Mouse (Mus musculus) heart, embryonic 14.5 days (tissue): ENCODE measurements around the gene Arl2. TPM values are rescaled to one million over a fixed set of nuclear protein-coding genes. Genes with fewer than 3 reads are reported as not detected.

ENCODE experiments used
- ATAC-seq: fragments of 200-750 bp; cut with Nextera tagmentation; 2 replicates; pipeline ENCODE4 v1.8.0; 2017; ENCODE audit warnings: low read depth, moderate TSS enrichment; ENCODE audit not compliant: insufficient number of reproducible peaks, insufficient read depth, low FRiP score
- H3K27ac ChIP-seq, 2 experiments: fragments of 200-500 bp in 1 of 2; fragments of 300-500 bp in 1 of 2; sonication (generic) in 1 of 2; replicated peaks in 1 of 2; 2 replicates each; pipeline ENCODE4 v1.5.1; 2012 to 2014; ENCODE audit warnings: low read depth in 2 of 2, low read length in 2 of 2, control low read depth in 1 of 2, mild to moderate bottlenecking in 1 of 2, mixed read lengths in 1 of 2; ENCODE audit not compliant: control insufficient read depth in 1 of 2, insufficient read depth in 1 of 2
- H3K27me3 ChIP-seq: fragments of 300-500 bp; sonication (generic); 2 replicates; pipeline ENCODE4 v1.6.1; 2014; ENCODE audit warnings: mild to moderate bottlenecking, low read length, control low read depth; ENCODE audit not compliant: control insufficient read depth, insufficient read depth
- H3K36me3 ChIP-seq: fragments of 300-500 bp; sonication (generic); 2 replicates; pipeline ENCODE4 v1.6.1; 2014; ENCODE audit warnings: mild to moderate bottlenecking, control low read depth, low read length, mixed read lengths; ENCODE audit not compliant: control insufficient read depth, insufficient read depth
- H3K4me1 ChIP-seq, 2 experiments: fragments of 200-500 bp in 1 of 2; fragments of 300-500 bp in 1 of 2; sonication (generic) in 1 of 2; 2 replicates each; pipeline ENCODE4 v1.6.1; 2012 to 2014; ENCODE audit warnings: low read length in 2 of 2, control low read depth in 1 of 2, mixed read lengths in 1 of 2; ENCODE audit not compliant: control insufficient read depth in 2 of 2, insufficient read depth in 2 of 2
- H3K4me2 ChIP-seq: fragments of 300-500 bp; sonication (generic); 2 replicates; pipeline ENCODE4 v1.6.1; 2014; ENCODE audit warnings: mild to moderate bottlenecking, low read length
- H3K4me3 ChIP-seq, 2 experiments: fragments of 200-500 bp in 1 of 2; fragments of 300-500 bp in 1 of 2; sonication (generic) in 1 of 2; 2 replicates each; pipeline ENCODE4 v1.5.1; 2012 to 2014; ENCODE audit warnings: low read length in 2 of 2, mild to moderate bottlenecking in 2 of 2, control low read depth in 1 of 2, low read depth in 1 of 2, moderate library complexity in 1 of 2; ENCODE audit not compliant: control insufficient read depth in 1 of 2, insufficient read depth in 1 of 2
- H3K9ac ChIP-seq: fragments of 300-500 bp; sonication (generic); 2 replicates; pipeline ENCODE4 v1.6.1; 2014; ENCODE audit warnings: mild to moderate bottlenecking, low read length
- H3K9me3 ChIP-seq: fragments of 300-500 bp; sonication (generic); 2 replicates; pipeline ENCODE4 v1.6.1; 2016; ENCODE audit warnings: low read length, control low read depth; ENCODE audit not compliant: control insufficient read depth
- WGBS: fragments of 180-500 bp; shearing (Covaris S2); extraction: QIAGEN DNeasy Blood & Tissue Kit; methylation state at CpG from one replicate; pipeline ENCODE4 v1.1.7; 2014; 5-methylcytosine and 5-hydroxymethylcytosine counted together
- polyA plus RNA-seq: library from polyadenylated mRNA; unstranded; fragments of >200 nt; fragmentation: Nextera tagmentation; extraction: Ambion mirVana; gene quantifications from 2 replicates; pipeline ENCODE4 v1.2.1, GENCODE M21; 2014

The Arl2 gene
- polyA plus RNA-seq, 1 experiment from 2014 or later, result 70.7 TPM

DNA sequence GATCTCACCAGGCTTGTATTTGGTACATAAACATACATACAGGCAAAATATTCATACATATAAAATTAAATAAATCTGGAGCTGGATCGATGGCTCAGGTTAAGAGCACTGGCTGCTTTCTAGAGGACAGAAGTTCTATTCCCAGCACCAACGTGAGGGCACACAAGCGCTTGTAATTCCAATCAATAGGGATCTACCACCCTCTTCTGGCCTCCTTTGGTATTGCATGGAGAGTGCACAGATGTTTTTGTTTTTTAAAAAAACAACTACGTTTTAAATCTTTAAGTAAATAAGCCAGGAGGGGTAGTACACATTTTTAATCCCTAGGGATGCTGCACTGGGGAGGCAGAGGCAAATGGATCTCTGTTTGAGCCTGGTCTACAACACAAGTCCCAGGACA, 15.1 kb downstream of the Arl2 start:
- no peak overlapping the region for H3K4me2 ChIP-seq
- H3K9me3 ChIP-seq, result no peaks in the 10 kb centered on the region
- no peak overlapping the region for H3K9ac ChIP-seq
- H3K4me3 ChIP-seq, result no peak overlapping the region
- H3K27ac ChIP-seq, result no peak overlapping the region
- H3K36me3 ChIP-seq, result 0 out of 2 replicates have a peak, but pooled peaks cover 10% of the 10 kb centered on the region
- no peaks in the 10 kb centered on the region for H3K4me1 ChIP-seq
- 23% methylated on average over 4 of the region's 4 CpGs for WGBS
- ATAC-seq, result no peak
- H3K27me3 ChIP-seq, result no peaks in the 10 kb centered on the region

DNA sequence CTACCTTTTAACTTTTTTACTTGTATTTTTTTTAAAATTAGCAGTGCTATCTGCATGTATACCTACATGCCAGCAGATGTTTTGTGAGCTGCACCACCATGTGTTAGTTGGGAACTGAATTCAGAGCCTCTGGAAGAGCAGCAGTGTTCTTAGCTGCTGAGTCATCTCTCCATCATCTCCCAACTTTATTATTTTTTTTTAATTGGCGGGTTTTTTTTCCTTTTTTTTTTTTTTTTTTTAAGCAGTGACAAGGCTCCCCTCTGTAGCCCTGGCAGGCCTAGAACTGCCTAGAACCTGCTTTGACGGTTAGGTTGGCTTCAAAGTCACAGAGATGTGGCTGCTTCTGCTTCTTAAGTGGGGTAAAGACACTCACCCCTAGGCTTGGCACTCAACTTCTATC, 16.4 kb downstream of the Arl2 start:
- no peak for ATAC-seq
- no peaks in the 10 kb centered on the region for H3K9me3 ChIP-seq
- no peak overlapping the region for H3K27ac ChIP-seq
- H3K9ac ChIP-seq, result no peak overlapping the region
- H3K4me1 ChIP-seq, result no peaks in the 10 kb centered on the region
- no peak overlapping the region for H3K4me3 ChIP-seq
- 65% methylated on average over 2 of the region's 2 CpGs for WGBS
- 0 out of 2 replicates have a peak, but pooled peaks cover 10% of the 10 kb centered on the region for H3K36me3 ChIP-seq
- H3K4me2 ChIP-seq, result no peak overlapping the region
- no peaks in the 10 kb centered on the region for H3K27me3 ChIP-seq

DNA sequence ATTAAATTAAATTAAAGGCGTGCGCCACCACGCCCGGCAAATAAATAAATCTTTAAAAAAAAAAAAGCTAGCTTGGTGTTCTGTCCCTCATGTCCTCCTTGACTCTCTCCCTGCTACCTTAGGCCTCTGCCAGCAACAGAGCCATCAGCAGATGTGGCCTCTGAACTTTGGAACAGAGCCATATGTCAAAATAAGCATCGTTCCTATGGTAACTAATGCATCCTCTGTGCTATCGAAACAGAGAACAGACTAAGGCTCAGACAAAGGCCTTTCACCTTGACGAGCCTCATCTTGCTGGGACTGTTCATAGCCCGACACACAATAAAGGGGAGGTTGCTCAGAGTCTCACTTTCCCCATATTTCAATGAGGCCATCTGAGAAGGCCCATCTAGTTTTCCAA, 18.0 kb downstream of the Arl2 start:
- ATAC-seq, result no peak
- Histone ChIP-seq H3K9ac (no peak overlapping the region), H3K27ac (no peak overlapping the region), H3K4me1 (peaks cover 0 to 6% of the 10 kb centered on the region in 2 experiments; a peak in 2 of 4 replicates), H3K36me3 (0 out of 2 replicates have a peak, but pooled peaks cover 10% of the 10 kb centered on the region), H3K4me3 (no peak overlapping the region), H3K9me3 (no peaks in the 10 kb centered on the region), H3K4me2 (no peak overlapping the region), H3K27me3 (no peaks in the 10 kb centered on the region)
- WGBS, result 85% methylated on average over 8 of the region's 8 CpGs

DNA sequence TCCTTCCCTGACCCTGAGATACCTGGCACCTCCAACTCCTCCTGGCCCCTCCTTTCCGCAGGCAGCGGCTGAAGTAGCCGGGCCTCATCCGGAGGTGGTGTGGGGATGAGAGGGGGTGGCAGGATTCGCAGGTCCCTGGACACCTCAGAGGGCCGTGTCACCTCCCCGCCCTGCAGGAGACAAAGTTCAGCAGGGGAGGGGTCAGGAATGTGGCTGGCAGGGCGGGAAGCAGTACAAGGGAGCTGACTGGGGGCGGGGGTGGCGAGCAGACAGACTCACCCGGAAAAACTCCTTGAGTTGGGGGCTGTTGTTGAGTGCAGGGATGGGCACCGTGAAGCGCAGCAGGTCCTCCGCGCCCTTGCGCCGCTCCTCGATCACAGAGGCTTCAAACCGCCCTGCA, 19.6 kb downstream of the Arl2 start:
- no peak overlapping the region for H3K27ac ChIP-seq
- H3K4me2 ChIP-seq, result no peak overlapping the region

DNA sequence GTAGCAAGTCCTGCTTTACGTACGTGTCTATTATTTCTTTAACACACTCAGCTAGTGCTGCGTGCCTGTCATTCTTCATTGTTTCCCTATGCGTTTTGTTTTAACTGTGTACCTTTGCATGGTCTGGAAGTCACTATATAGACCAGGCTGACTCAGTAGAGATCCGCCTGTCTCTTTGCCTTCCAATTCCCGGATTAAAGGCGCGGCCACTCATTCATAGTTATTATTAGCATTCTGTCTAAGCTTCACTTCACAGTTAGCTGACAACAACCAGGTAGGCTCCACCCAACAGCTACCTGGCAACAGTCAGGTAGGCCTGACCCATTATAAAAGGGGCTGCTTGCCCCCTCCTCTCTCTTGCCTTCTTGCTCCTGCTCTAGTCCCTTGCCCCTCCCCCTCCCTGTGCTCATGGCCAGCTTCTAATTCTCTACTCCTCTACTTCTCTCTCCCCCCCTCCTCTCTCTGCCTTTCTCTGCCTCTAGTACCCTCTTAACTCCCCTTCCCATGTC, 22.6 kb downstream of the Arl2 start:
- Histone ChIP-seq H3K4me2 (peak overlapping the region; percentile 85), H3K9ac (peak overlapping the region; percentile 92), H3K36me3 (peaks cover 33% of the 10 kb centered on the region), H3K9me3 (no peaks in the 10 kb centered on the region), H3K27me3 (no peaks in the 10 kb centered on the region), H3K4me3 (peak overlapping the region; percentile 66 to 78), H3K27ac (peak overlapping the region; percentile 70 to 96), H3K4me1 (peaks cover 10 to 19% of the 10 kb centered on the region in 2 experiments)
- 0 out of 2 replicates have a peak, but pooled peaks have one; percentile 2 for ATAC-seq
- WGBS, result 1% methylated on average over 8 of the region's 8 CpGs

More for the DNA sequence above, 19.6 kb downstream of the Arl2 start:
- Histone ChIP-seq H3K9me3 (no peaks in the 10 kb centered on the region), H3K9ac (no peak overlapping the region), H3K4me1 (peaks cover 3 to 12% of the 10 kb centered on the region in 2 experiments), H3K4me3 (no peak overlapping the region), H3K27me3 (no peaks in the 10 kb centered on the region), H3K36me3 (0 out of 2 replicates have a peak, but pooled peaks cover 10% of the 10 kb centered on the region)
- 25% methylated on average over 19 of the region's 19 CpGs for WGBS
- ATAC-seq, result no peak

DNA sequence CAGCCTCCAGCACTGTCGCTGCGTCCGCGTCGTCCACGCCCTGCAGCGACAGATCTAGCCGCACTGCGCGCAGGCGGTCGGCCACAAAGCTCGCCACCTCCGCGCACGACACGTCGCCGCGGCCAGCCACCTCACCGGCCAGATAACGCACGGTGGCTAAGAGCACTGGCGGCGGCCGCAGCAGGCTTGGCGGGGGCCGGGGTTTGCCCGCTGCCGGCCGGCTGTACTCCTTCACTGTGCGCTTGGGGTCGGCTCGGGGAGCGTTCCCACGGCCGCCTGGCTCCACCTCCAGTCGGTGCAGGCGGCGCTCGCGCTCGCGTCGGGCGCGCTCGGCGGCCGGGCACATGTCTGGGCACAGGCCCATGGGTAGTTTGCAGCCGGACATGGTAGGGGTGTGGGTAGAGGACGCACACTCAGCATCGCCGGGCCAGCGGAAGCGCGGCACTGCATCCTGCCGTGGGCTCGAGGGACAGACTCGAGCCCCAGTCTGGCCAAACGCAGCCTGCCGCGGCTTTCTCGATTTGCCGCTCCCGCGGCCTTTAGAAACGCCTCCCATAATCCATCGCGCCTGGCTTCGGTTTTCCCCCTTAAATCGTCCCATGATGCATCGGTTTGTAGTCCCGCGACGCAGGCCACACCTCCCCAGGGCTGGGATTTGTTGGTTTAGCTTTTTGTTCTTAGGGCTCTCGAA, 23.2 kb downstream of the Arl2 start, which contains the start of gene Sac3d1:
Gene Sac3d1 (minus strand): TSS at position 665 of the 691 bp plus-strand sequence.
- under 1% methylated on average over 77 of the region's 77 CpGs for WGBS
- ATAC-seq, result peak; percentile 74
- H3K9ac ChIP-seq, result peak within 1 kb of the TSS; percentile 92
- H3K4me1 ChIP-seq, result peaks cover 10 to 19% of the 10 kb centered on the region in 2 experiments
- no peaks in the 10 kb centered on the region for H3K9me3 ChIP-seq
- H3K27me3 ChIP-seq, result no peaks in the 10 kb centered on the region
- peaks cover 30% of the 10 kb centered on the region for H3K36me3 ChIP-seq
- H3K4me2 ChIP-seq, result peak within 1 kb of the TSS; percentile 85
- H3K27ac ChIP-seq, result peak within 1 kb of the TSS; percentile 92 to 96
- peak within 1 kb of the TSS; percentile 66 to 78 for H3K4me3 ChIP-seq

DNA sequence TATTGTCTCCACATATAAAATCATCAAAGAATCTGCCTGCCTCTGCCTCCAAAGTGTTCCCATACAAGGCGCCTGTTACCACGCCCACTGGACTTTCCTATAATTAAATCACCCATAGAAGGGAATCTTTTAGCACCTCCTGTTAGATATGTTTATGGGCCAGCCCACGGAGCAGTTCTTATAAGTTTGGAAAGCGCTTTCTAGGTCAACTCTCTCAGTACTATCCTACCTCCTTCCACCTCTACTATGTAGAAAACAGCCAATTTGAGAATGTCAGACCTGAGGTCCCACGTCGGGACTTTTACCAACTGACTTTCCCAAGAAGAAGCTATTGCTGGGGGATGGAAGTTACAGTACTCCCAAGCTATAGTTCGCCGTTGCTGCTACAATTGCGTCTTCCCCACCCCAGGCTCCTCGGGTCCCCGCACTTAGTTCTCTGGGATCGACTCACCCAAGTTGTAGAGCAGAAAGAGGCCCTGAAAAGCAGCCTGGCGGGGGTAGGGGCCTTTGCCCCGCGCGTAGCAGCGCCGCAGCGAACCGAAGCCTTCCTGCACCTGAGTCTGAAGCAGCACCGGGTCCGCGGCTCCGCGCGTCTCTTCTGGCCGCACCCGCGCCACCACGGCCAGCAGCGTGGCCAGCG, 23.9 kb downstream of the Arl2 start:
- Histone ChIP-seq H3K27me3 (no peaks in the 10 kb centered on the region), H3K4me2 (peak overlapping the region; percentile 85), H3K36me3 (peaks cover 30% of the 10 kb centered on the region), H3K4me1 (peaks cover 10 to 19% of the 10 kb centered on the region in 2 experiments), H3K9ac (peak overlapping the region; percentile 92), H3K4me3 (peak overlapping the region; percentile 66 to 78), H3K9me3 (no peaks in the 10 kb centered on the region), H3K27ac (peak overlapping the region; percentile 92 to 96)
- no peak for ATAC-seq
- WGBS, result 4% methylated on average over 32 of the region's 32 CpGs
